Mouse (Mus musculus) midbrain, embryonic 14.5 days (tissue): ENCODE measurements around the gene Amn. TPM values are rescaled to one million over a fixed set of nuclear protein-coding genes. Genes with fewer than 3 reads are reported as not detected.
A peak's percentile ranks its signal among the peaks of the same experiment; 100 is the strongest.

Source experiments
- ATAC-seq: fragments of 200-750 bp; cut with Nextera tagmentation; 2 replicates; pipeline ENCODE4 v1.8.0; 2017; ENCODE audit warnings: moderate number of reproducible peaks, moderate library complexity; ENCODE audit not compliant: low FRiP score, low TSS enrichment
- DNase-seq: peaks from one replicate; pipeline ENCODE4 v3.0.0-alpha.2; 2015
- H3K27ac ChIP-seq: fragments of 300-500 bp; sonication (generic); replicated peaks from 2 replicates; pipeline ENCODE4 v1.5.1; 2014; ENCODE audit warnings: mild to moderate bottlenecking, low read depth, low read length, moderate library complexity
- H3K27me3 ChIP-seq: fragments of 300-500 bp; sonication (generic); 2 replicates; pipeline ENCODE4 v1.6.1; 2014; ENCODE audit warnings: low read length, control low read depth, mixed read lengths; ENCODE audit not compliant: control insufficient read depth, insufficient read depth
- H3K36me3 ChIP-seq: fragments of 300-500 bp; sonication (generic); 2 replicates; pipeline ENCODE4 v1.6.1; 2014; ENCODE audit warnings: low read length, control low read depth; ENCODE audit not compliant: control insufficient read depth, insufficient read depth
- H3K4me1 ChIP-seq: fragments of 300-500 bp; sonication (generic); 2 replicates; pipeline ENCODE4 v1.6.1; 2014; ENCODE audit warnings: mild to moderate bottlenecking, antibody characterized with exemption, low read length, control low read depth; ENCODE audit not compliant: control insufficient read depth, insufficient read depth
- H3K4me2 ChIP-seq: fragments of 300-500 bp; sonication (generic); 2 replicates; pipeline ENCODE4 v1.6.1; 2014; ENCODE audit warnings: mild to moderate bottlenecking, low read length, moderate library complexity
- H3K4me3 ChIP-seq: fragments of 300-500 bp; sonication (generic); replicated peaks from 2 replicates; pipeline ENCODE4 v1.5.1; 2014; ENCODE audit warnings: low read depth, low read length
- H3K9ac ChIP-seq: fragments of 300-500 bp; sonication (generic); replicated peaks from 2 replicates; pipeline ENCODE4 v1.6.1; 2014; ENCODE audit warnings: mild to moderate bottlenecking, low read length, moderate library complexity
- H3K9me3 ChIP-seq: fragments of 300-500 bp; sonication (generic); 2 replicates; pipeline ENCODE4 v1.6.1; 2016; ENCODE audit warnings: low read length, control low read depth, mixed read lengths; ENCODE audit not compliant: control insufficient read depth
- WGBS: fragments of 180-500 bp; shearing (Covaris S2); extraction: QIAGEN DNeasy Blood & Tissue Kit; methylation state at CpG from one replicate; pipeline ENCODE4 v1.1.7; 2014; 5-methylcytosine and 5-hydroxymethylcytosine counted together
- polyA plus RNA-seq: library from polyadenylated mRNA; unstranded; fragments of >200 nt; fragmentation: Nextera tagmentation; extraction: Ambion mirVana; gene quantifications from 2 replicates; pipeline ENCODE4 v1.2.1, GENCODE M21; 2014

The Amn gene
- polyA plus RNA-seq, 1 experiment from 2014 or later = 5.3 TPM

DNA sequence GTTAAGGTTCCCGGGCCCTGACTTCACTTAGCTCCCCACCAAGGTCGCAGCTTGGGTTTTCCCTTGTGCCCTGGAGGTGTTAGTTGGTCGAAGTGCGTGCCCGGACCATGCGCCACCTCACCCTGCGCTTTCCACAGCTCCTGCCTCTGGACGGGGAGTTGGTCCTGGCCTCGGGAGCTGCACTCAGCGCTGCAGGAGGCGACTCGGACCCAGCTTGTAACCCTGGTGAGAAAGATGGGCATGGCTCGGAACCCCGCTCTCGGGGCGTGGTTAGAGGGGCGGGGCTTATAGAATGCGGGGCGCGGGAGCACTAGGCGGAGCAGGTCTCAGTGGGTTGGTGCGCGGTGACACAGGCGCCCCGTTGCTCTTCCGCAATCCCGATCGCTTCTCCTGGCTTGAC lies 3.1 kb downstream of the Amn start:
- DNase-seq (no peak), ATAC-seq (no peak)
- WGBS = 3% methylated on average over 28 of the region's 28 CpGs

DNA sequence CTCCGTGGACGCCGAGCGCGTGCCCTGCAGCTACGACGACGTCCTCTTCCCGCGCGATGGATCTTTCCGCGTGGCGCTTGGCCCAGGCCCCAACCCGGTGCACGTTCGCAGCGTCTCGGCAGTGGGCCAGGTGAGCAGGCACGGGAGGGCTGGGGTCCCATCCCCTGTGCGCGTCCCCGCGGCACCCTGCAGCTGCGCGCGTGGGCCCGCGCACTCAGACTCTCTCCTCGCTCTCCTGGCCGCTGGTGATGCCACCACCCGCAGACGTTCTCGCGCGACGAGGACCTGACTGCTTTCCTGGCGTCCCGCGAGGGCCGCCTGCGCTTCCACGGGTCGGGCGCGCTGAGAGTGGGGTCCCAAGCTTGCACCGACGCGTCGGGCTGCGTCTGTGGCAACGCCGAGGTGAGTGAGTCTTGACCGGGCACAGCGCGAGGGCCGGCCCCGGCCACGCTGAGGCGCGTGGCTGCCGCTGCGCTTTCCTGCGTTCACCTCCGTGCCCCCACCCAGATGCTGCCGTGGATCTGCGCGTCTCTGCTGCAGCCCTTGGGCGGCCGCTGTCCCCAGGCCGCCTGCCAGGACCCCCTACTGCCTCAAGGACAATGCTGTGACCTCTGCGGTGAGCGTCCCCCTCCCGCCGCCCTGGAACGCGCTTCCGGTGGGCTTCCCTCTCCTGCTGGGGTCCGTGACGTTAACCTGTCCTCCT lies 3.7 kb downstream of the Amn start:
- peak overlapping the region; percentile 43 for H3K9ac ChIP-seq
- no peaks in the 10 kb centered on the region for H3K36me3 ChIP-seq
- ATAC-seq (0 out of 2 replicates have a peak, but pooled peaks have one; percentile 27), DNase-seq (peak; percentile 55)
- peaks cover 76% of the 10 kb centered on the region for H3K27me3 ChIP-seq
- H3K4me1 ChIP-seq = peaks cover 14% of the 10 kb centered on the region; the same call in 1 of the 2 replicates
- peak overlapping the region; percentile 40 for H3K4me3 ChIP-seq
- H3K4me2 ChIP-seq = peak overlapping the region; percentile 67
- 4% methylated on average over 77 of the region's 80 CpGs for WGBS
- H3K9me3 ChIP-seq = no peaks in the 10 kb centered on the region
- no peak overlapping the region for H3K27ac ChIP-seq

More for the DNA sequence above, 3.1 kb downstream of the Amn start:
- H3K4me3 ChIP-seq = peak overlapping the region; percentile 40
- no peak overlapping the region for H3K27ac ChIP-seq
- H3K36me3 ChIP-seq = no peaks in the 10 kb centered on the region
- H3K4me2 ChIP-seq = peak overlapping the region; percentile 67
- H3K9me3 ChIP-seq = no peaks in the 10 kb centered on the region
- H3K4me1 ChIP-seq = peaks cover 14% of the 10 kb centered on the region; the same call in 1 of the 2 replicates
- peak overlapping the region; percentile 43; the same call in 1 of the 2 replicates for H3K9ac ChIP-seq
- H3K27me3 ChIP-seq = peaks cover 76% of the 10 kb centered on the region

GRCm38 (mm10) chr12:111275150-111275841 lies 4.4 kb downstream of the Amn start:
- ATAC-seq = no peak
- Histone ChIP-seq H3K9ac (peak overlapping the region; percentile 43), H3K4me3 (peak overlapping the region; percentile 40), H3K4me1 (peaks cover 14% of the 10 kb centered on the region; the same call in 1 of the 2 replicates), H3K4me2 (peak overlapping the region; percentile 67), H3K36me3 (no peaks in the 10 kb centered on the region), H3K27ac (no peak overlapping the region), H3K27me3 (peaks cover 71% of the 10 kb centered on the region), H3K9me3 (no peaks in the 10 kb centered on the region)
- DNase-seq = peak; percentile 21
- WGBS = 1% methylated on average over 57 of the region's 58 CpGs

GRCm38 (mm10) chr12:111276371-111276770 lies 5.5 kb downstream of the Amn start:
- DNase-seq (no peak), ATAC-seq (no peak)
- H3K4me3 ChIP-seq = no peak overlapping the region
- H3K4me2 ChIP-seq = no peak overlapping the region
- H3K4me1 ChIP-seq = peaks cover 14% of the 10 kb centered on the region; the same call in 1 of the 2 replicates
- 53% methylated on average over 6 of the region's 6 CpGs for WGBS
- no peaks in the 10 kb centered on the region for H3K9me3 ChIP-seq
- no peaks in the 10 kb centered on the region for H3K36me3 ChIP-seq
- peaks cover 60% of the 10 kb centered on the region for H3K27me3 ChIP-seq
- H3K9ac ChIP-seq = no peak overlapping the region
- no peak overlapping the region for H3K27ac ChIP-seq

DNA sequence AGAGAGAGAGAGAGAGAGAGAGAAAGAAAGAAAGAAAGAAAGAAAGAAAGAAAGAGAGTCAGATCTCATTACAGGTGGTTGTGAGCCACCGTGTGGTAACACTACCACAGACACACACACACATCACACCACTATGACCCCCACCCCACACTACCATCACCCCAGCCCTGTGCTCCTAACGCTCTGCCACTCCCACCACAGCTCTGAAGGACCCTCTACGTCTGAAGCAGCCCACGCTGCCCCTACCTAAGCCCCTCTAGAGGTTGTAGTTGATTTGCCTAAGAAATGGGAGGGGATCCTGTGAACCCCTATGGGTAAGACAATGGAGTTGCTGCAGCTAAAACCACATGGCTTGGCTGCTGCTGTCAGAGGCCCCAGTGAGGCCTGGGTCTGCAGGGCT lies 12.7 kb downstream of the Amn start:
- Histone ChIP-seq H3K4me3 (no peak overlapping the region), H3K9ac (no peak overlapping the region), H3K9me3 (no peaks in the 10 kb centered on the region), H3K27ac (no peak overlapping the region), H3K4me2 (no peak overlapping the region), H3K36me3 (no peaks in the 10 kb centered on the region), H3K27me3 (no peaks in the 10 kb centered on the region), H3K4me1 (0 out of 2 replicates have a peak, but pooled peaks cover 6% of the 10 kb centered on the region)
- no peak for DNase-seq
- WGBS = 67% methylated on average over 4 of the region's 4 CpGs
- ATAC-seq = no peak

DNA sequence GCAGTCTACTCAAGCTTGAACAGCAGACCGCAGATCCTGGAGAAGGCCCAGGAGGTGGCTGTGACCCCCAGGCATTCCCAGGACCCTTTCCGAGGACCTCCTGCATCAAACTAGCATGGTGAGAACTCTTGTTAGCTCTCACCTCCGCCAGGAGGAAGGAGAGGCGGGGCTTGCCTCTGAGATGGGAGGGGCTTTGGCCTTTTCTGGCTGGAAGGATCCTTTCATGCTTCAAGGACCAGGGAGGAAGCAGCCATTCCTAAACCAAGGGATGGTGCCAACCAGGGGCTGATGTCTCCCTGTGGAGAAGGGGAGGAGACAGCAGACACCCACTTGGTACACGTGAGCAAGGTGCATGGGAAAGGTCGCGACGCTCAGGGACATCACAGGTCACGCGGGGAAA lies 13.6 kb downstream of the Amn start:
- no peak for ATAC-seq

DNA sequence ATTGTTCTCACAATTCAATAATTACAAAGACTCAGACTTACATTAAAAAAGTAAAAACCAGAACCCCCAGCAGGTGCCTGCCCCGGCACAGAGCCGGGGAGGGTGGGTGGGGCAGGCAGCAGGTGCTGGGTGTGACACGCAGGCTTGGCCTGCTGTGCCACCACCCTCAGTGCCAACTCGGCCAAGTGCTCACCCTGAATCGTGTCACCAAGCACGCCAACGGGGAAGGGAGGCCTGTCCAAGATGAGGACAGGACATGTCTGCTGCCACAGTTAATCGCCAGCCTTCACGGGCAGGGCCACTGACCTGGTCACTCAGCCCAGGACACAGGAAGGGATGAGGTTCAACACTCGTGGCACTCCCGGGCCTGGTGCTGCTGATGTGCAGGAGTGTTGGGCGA lies 22.1 kb downstream of the Amn start:
- 96% methylated on average over 12 of the region's 12 CpGs for WGBS
- H3K9me3 ChIP-seq = no peaks in the 10 kb centered on the region
- no peak overlapping the region for H3K9ac ChIP-seq
- peaks cover 72% of the 10 kb centered on the region for H3K36me3 ChIP-seq
- DNase-seq (no peak), ATAC-seq (no peak)
- H3K4me1 ChIP-seq = no peaks in the 10 kb centered on the region
- no peak overlapping the region for H3K4me3 ChIP-seq
- no peaks in the 10 kb centered on the region for H3K27me3 ChIP-seq
- H3K4me2 ChIP-seq = no peak overlapping the region
- H3K27ac ChIP-seq = no peak overlapping the region

More for the DNA sequence above, 13.6 kb downstream of the Amn start:
- no peaks in the 10 kb centered on the region for H3K36me3 ChIP-seq
- no peak overlapping the region for H3K4me3 ChIP-seq
- H3K9me3 ChIP-seq = no peaks in the 10 kb centered on the region
- H3K27ac ChIP-seq = no peak overlapping the region
- no peak overlapping the region for H3K9ac ChIP-seq
- H3K27me3 ChIP-seq = no peaks in the 10 kb centered on the region
- H3K4me2 ChIP-seq = no peak overlapping the region
- 0 out of 2 replicates have a peak, but pooled peaks cover 6% of the 10 kb centered on the region for H3K4me1 ChIP-seq
- no peak for DNase-seq
- 24% methylated on average over 10 of the region's 10 CpGs for WGBS

GRCm38 (mm10) chr12:111301322-111302017 lies 30.6 kb downstream of the Amn start:
- H3K27ac ChIP-seq = no peak overlapping the region
- ATAC-seq (no peak), DNase-seq (no peak)
- H3K9ac ChIP-seq = no peak overlapping the region
- H3K27me3 ChIP-seq = no peaks in the 10 kb centered on the region
- H3K36me3 ChIP-seq = peaks cover 96% of the 10 kb centered on the region
- 96% methylated on average over 27 of the region's 27 CpGs for WGBS
- H3K4me2 ChIP-seq = no peak overlapping the region
- H3K4me1 ChIP-seq = no peaks in the 10 kb centered on the region
- no peaks in the 10 kb centered on the region for H3K9me3 ChIP-seq
- H3K4me3 ChIP-seq = no peak overlapping the region
